In genomic region chr1:163313921-163314725, GRCm38 (mm10) we compare ENCODE assay signal across 7 mouse cellular contexts. TPM values are rescaled to one million over a fixed set of nuclear protein-coding genes. Genes with fewer than 3 reads are reported as not detected.
DNase-seq lines count a peak whose midpoint lies in the region; ATAC-seq and TF ChIP-seq lines count a peak whose summit lies in the region.

No protein-coding gene starts in this region.

- no peak for TF ChIP-seq EP300 in liver, embryonic 14.5 days (IDR thresholded peaks at IDR 0.05; ENCODE audit: low read depth)

- TF ChIP-seq CTCF in bone marrow macrophage, adult 2 months (IDR thresholded peaks at IDR 0.05; ENCODE audit: low read depth, low read length), result no peak
- TF ChIP-seq CTCF in liver, embryonic 14.5 days (IDR thresholded peaks at IDR 0.05; ENCODE audit: low read depth), result no peak

- H3K36me3 ChIP-seq in embryonic facial prominence, embryonic 14.5 days (ENCODE audit: control insufficient read depth, insufficient read depth, low read length), result peaks cover 11% of the 10 kb centered on the region; the same call in 1 of the 2 replicates
- no peaks in the 10 kb centered on the region for H3K36me3 ChIP-seq in hindbrain, embryonic 16.5 days (ENCODE audit: control insufficient read depth, insufficient read depth, low read length)
- no peaks in the 10 kb centered on the region for H3K36me3 ChIP-seq in liver, embryonic 14.5 days (replicated peaks; ENCODE audit: control insufficient read depth, insufficient read depth, low read depth)

- peak; percentile 70 for DNase-seq in embryonic facial prominence, embryonic 14.5 days (ENCODE audit: low spot score)
- no peak for DNase-seq in liver, embryonic 14.5 days (ENCODE audit: low read depth in 3 of 3, low spot score in 3 of 3)
- no peak for DNase-seq in T-cell, adult 2 months (ENCODE audit: low spot score)
- DNase-seq in cerebellum, adult 18-20 months, result no peak
- no peak for DNase-seq in cerebellum, postnatal 4 days (ENCODE audit: low spot score in 2 of 2)

- no peak for TF ChIP-seq POLR2A in bone marrow macrophage, adult 2 months (IDR thresholded peaks at IDR 0.05; ENCODE audit: borderline replicate concordance, low read depth, low read length)

- peak; percentile 51; the same call in 1 of the 2 replicates for ATAC-seq in embryonic facial prominence, embryonic 14.5 days (ENCODE audit: low read depth)
- no peak for ATAC-seq in hindbrain, embryonic 16.5 days
- no peak for ATAC-seq in liver, embryonic 14.5 days (ENCODE audit: insufficient read depth)

- 1% methylated on average over 21 of the region's 21 CpGs for WGBS in embryonic facial prominence, embryonic 14.5 days
- WGBS in hindbrain, embryonic 16.5 days, result 1% methylated on average over 21 of the region's 21 CpGs
- WGBS in liver, embryonic 14.5 days (ENCODE audit: insufficient replicate concordance), result under 1% methylated on average over 21 of the region's 21 CpGs

- H3K4me2 ChIP-seq in embryonic facial prominence, embryonic 14.5 days (ENCODE audit: low read depth, low read length), result peak overlapping the region; percentile 58
- peak overlapping the region; percentile 71 for H3K4me2 ChIP-seq in hindbrain, embryonic 16.5 days (ENCODE audit: low read length)
- peak overlapping the region; percentile 34 for H3K4me2 ChIP-seq in liver, embryonic 14.5 days (ENCODE audit: low read depth)

- no peaks in the 10 kb centered on the region for H3K9me3 ChIP-seq in embryonic facial prominence, embryonic 14.5 days (ENCODE audit: control insufficient read depth, low read length)
- H3K9me3 ChIP-seq in hindbrain, embryonic 16.5 days (ENCODE audit: control insufficient read depth, low read length), result no peaks in the 10 kb centered on the region
- no peaks in the 10 kb centered on the region for H3K9me3 ChIP-seq in liver, embryonic 14.5 days (ENCODE audit: control insufficient read depth, low read length)

- H3K9ac ChIP-seq in embryonic facial prominence, embryonic 14.5 days (ENCODE audit: low read depth, low read length), result peak overlapping the region; percentile 100
- no peak overlapping the region; the same call in 1 of the 2 replicates for H3K9ac ChIP-seq in hindbrain, embryonic 16.5 days (ENCODE audit: low read depth, low read length)
- no peak overlapping the region for H3K9ac ChIP-seq in liver, embryonic 14.5 days (replicated peaks)

- H3K4me1 ChIP-seq in bone marrow macrophage, adult 2 months (ENCODE audit: control insufficient read depth, insufficient read depth, low read length), result no peaks in the 10 kb centered on the region
- H3K4me1 ChIP-seq in embryonic facial prominence, embryonic 14.5 days (ENCODE audit: control insufficient read depth, insufficient read depth, low read length), result peaks cover 9% of the 10 kb centered on the region; the same call in 1 of the 2 replicates
- peaks cover 25% of the 10 kb centered on the region for H3K4me1 ChIP-seq in hindbrain, embryonic 16.5 days (ENCODE audit: control insufficient read depth, insufficient read depth, low read depth, low read length)
- no peaks in the 10 kb centered on the region for H3K4me1 ChIP-seq in liver, embryonic 14.5 days (replicated peaks; ENCODE audit: control insufficient read depth in 2 of 2, insufficient read depth in 2 of 2, low read length in 1 of 2)

- H3K27me3 ChIP-seq in embryonic facial prominence, embryonic 14.5 days (replicated peaks; ENCODE audit: control insufficient read depth, insufficient read depth, low read length), result peaks cover 3% of the 10 kb centered on the region
- H3K27me3 ChIP-seq in hindbrain, embryonic 16.5 days (replicated peaks; ENCODE audit: control insufficient read depth, insufficient read depth, low read length), result peaks cover 32% of the 10 kb centered on the region
- H3K27me3 ChIP-seq in liver, embryonic 14.5 days (ENCODE audit: control insufficient read depth, insufficient read depth, low read length), result peaks cover 67% of the 10 kb centered on the region

- H3K4me3 ChIP-seq in bone marrow macrophage, adult 2 months (ENCODE audit: insufficient read depth, low read length), result peak overlapping the region; percentile 18; the same call in 1 of the 2 replicates
- peak overlapping the region; percentile 86 for H3K4me3 ChIP-seq in embryonic facial prominence, embryonic 14.5 days (ENCODE audit: low read depth, low read length)
- H3K4me3 ChIP-seq in hindbrain, embryonic 16.5 days (ENCODE audit: low read length), result peak overlapping the region; percentile 48
- no peak overlapping the region for H3K4me3 ChIP-seq in liver, embryonic 14.5 days (ENCODE audit: insufficient read depth in 1 of 2, low read depth in 2 of 2, low read length in 2 of 2)

- no peak overlapping the region for H3K27ac ChIP-seq in bone marrow macrophage, adult 2 months (ENCODE audit: insufficient read depth, low read depth, low read length)
- peak overlapping the region; percentile 99 for H3K27ac ChIP-seq in embryonic facial prominence, embryonic 14.5 days (replicated peaks; ENCODE audit: low read depth, low read length)
- H3K27ac ChIP-seq in hindbrain, embryonic 16.5 days (ENCODE audit: low read depth, low read length), result no peak overlapping the region
- no peak overlapping the region for H3K27ac ChIP-seq in liver, embryonic 14.5 days

RNA-seq across cellular contexts. Expression of gene Prrx1, which starts 0.6 kb away (rescaled TPM):
- polyA plus RNA-seq in bone marrow macrophage, adult 2 months (2012; ENCODE audit: insufficient read depth, insufficient read length, missing spikeins), result 1.6 and 1.7 TPM in 2 replicates
- 100 and 105 TPM in 2 replicates for polyA plus RNA-seq in embryonic facial prominence, embryonic 14.5 days (2014; fragmentation: Nextera tagmentation; extraction: Ambion mirVana)
- 3.9 and 5.6 TPM in 2 replicates for polyA plus RNA-seq in hindbrain, embryonic 16.5 days (2015; fragmentation: Nextera tagmentation; extraction: Ambion mirVana)
- polyA plus RNA-seq in liver, embryonic 14.5 days (2012; rRNA removed), result 0.06 and 0.23 TPM in 2 replicates
- polyA plus RNA-seq in liver, embryonic 14.5 days (2014; fragmentation: Nextera tagmentation; extraction: Ambion mirVana), result 0.13 TPM in 1 of 2 replicates, not detected in the other

Comparison
In these comparisons a context has a peak if more than half of its experiments do, and no peak if none do; other contexts are left out.
1. H3K4me3 ChIP-seq: peak in bone marrow macrophage, adult 2 months (single experiment), embryonic facial prominence, embryonic 14.5 days (single experiment) and hindbrain, embryonic 16.5 days (single experiment); none in liver, embryonic 14.5 days (0 of 2).
2. RNA of gene Prrx1, which starts 0.6 kb away (polyA plus RNA-seq): 100 to 105 TPM in embryonic facial prominence, embryonic 14.5 days; 3.9 to 5.6 TPM in hindbrain, embryonic 16.5 days, 1.6 to 1.7 TPM in bone marrow macrophage, adult 2 months and 0.06 to 0.23 TPM in liver, embryonic 14.5 days; every median in the first group is over 10 times any median in the second.
3. Peak in every context shown above with its lines, with median percentiles within 50 percentile points of each other: H3K4me2 ChIP-seq.